Mouse (Mus musculus) ES-CJ7 (cell line): ENCODE results near the gene Galk1.

ENCODE experiments used
- DNase-seq: peaks from one replicate; pipeline ENCODE4 v3.0.0; 2011; ENCODE audit warnings: low read depth, low spot score

Gene Galk1

GRCm38 (mm10) chr11:116011529-116012261 lies 824 bp downstream of the Galk1 start:
- DNase-seq, result peak; percentile 56

GRCm38 (mm10) chr11:116010948-116011347 lies 1.6 kb downstream of the Galk1 start:
- no peak for DNase-seq

GRCm38 (mm10) chr11:116010146-116010545 lies 2.4 kb downstream of the Galk1 start:
- DNase-seq, result no peak

GRCm38 (mm10) chr11:116009661-116010060 lies 2.9 kb downstream of the Galk1 start:
- no peak for DNase-seq

GRCm38 (mm10) chr11:116008832-116009375 lies 3.6 kb downstream of the Galk1 start:
- DNase-seq, result no peak

- no peak for DNase-seq
These were observed 4.1 kb downstream of the Galk1 start for GRCm38 (mm10) chr11:116008411-116008810.

- no peak for DNase-seq
These were observed 5.2 kb downstream of the Galk1 start for GRCm38 (mm10) chr11:116007095-116007850.

GRCm38 (mm10) chr11:116005701-116006419 lies 6.7 kb downstream of the Galk1 start:
- no peak for DNase-seq

- peak; percentile 72 for DNase-seq
These were observed 7.4 kb downstream of the Galk1 start for GRCm38 (mm10) chr11:116004840-116005700.

GRCm38 (mm10) chr11:116004186-116004823 lies 8.2 kb downstream of the Galk1 start:
- no peak for DNase-seq

- peak; percentile 51 for DNase-seq
These were observed 9.6 kb downstream of the Galk1 start for GRCm38 (mm10) chr11:116002894-116003293.

- no peak for DNase-seq
These were observed 10.8 kb downstream of the Galk1 start for GRCm38 (mm10) chr11:116001725-116002124.

GRCm38 (mm10) chr11:116000607-116001006 lies 11.9 kb downstream of the Galk1 start:
- no peak for DNase-seq

GRCm38 (mm10) chr11:115999538-116000143 lies 12.9 kb downstream of the Galk1 start:
- peak; percentile 80 for DNase-seq

GRCm38 (mm10) chr11:115999027-115999426 lies 13.5 kb downstream of the Galk1 start:
- no peak for DNase-seq

GRCm38 (mm10) chr11:115997662-115998061 lies 14.9 kb downstream of the Galk1 start:
- DNase-seq, result no peak

GRCm38 (mm10) chr11:115997047-115997446 lies 15.5 kb downstream of the Galk1 start:
- peak; percentile 53 for DNase-seq

- no peak for DNase-seq
These were observed 17.3 kb downstream of the Galk1 start for GRCm38 (mm10) chr11:115995256-115995655.

- no peak for DNase-seq
These were observed 20.4 kb downstream of the Galk1 start for GRCm38 (mm10) chr11:115992098-115992497.

- peak; percentile 48 for DNase-seq
These were observed 22.8 kb downstream of the Galk1 start for GRCm38 (mm10) chr11:115989686-115990085.
